In the genomic region with DNA sequence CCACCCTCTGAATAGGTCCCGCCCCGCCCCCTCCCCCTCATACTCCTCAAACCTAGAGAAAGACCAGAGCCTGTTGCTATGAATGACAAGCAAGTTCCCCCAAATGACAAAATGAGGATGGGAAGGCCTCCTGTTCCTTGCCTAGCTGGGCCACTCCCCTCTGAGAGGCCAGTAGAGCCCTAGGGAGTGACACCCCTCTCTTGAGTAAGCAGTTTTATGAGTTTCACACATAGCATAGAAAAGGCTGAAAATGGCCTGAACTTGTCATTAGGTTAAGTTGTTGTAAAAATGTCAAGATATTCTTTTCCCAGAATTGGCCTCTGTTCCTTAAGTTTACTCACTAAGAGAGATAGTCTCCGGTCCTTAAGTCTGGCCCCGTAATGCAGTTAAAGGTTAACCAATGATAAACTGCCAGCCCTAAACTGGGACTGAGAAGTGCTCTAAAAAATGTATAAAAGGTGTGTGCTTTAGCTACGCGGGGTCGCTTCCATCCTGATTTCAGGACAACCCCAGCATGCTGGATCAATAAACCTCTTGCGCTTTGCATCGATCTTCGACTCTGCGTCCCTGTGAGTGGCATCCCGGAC, we compare ENCODE assay signal across 13 mouse cellular contexts. TPM values are rescaled to one million over a fixed set of nuclear protein-coding genes. Genes with fewer than 3 reads are reported as not detected.
"Had no signal": no experiment of that assay in that cellular context is flagged by ENCODE, and none has a peak within 500 bp of the region (broad histone marks: within the 10 kb centered on the region; RNA-seq: fewer than 3 reads in every experiment).

No protein-coding gene starts in this region.

- H3K27me3 ChIP-seq: limb, embryonic 15.5 days; midbrain, embryonic 12.5 days; neural tube, embryonic 13.5 days had no signal

- H3K9ac ChIP-seq: hindbrain, embryonic 14.5 days; limb, embryonic 15.5 days; lung, embryonic 14.5 days; midbrain, embryonic 12.5 days; neural tube, embryonic 13.5 days had no signal

- H3K27ac ChIP-seq: hindbrain, embryonic 14.5 days; limb, embryonic 15.5 days; midbrain, embryonic 12.5 days had no signal

- H3K4me3 ChIP-seq: limb, embryonic 15.5 days; midbrain, embryonic 12.5 days; neural tube, embryonic 13.5 days had no signal

- H3K4me2 ChIP-seq: hindbrain, embryonic 14.5 days; limb, embryonic 15.5 days; lung, embryonic 14.5 days; midbrain, embryonic 12.5 days; neural tube, embryonic 13.5 days had no signal

- H3K9me3 ChIP-seq: limb, embryonic 15.5 days; midbrain, embryonic 12.5 days; neural tube, embryonic 13.5 days had no signal

RNA-seq across cellular contexts. Expression of a gene that starts 30.3 kb away (rescaled TPM):
- total RNA-seq: layer of hippocampus, postnatal 36 days; left cerebral cortex, adult 8-10 months; left cerebral cortex, postnatal 25 days; megakaryocyte, adult 5-6 weeks had no signal
- polyA plus RNA-seq: hindbrain, embryonic 14.5 days; kidney, embryonic 16.5 days; limb, embryonic 11.5 days; limb, embryonic 15.5 days; lung, embryonic 14.5 days; midbrain, embryonic 12.5 days; midbrain, embryonic 16.5 days; neural tube, embryonic 13.5 days; stomach, embryonic 14.5 days had no signal

RNA-seq across cellular contexts. Expression of a gene that starts 54.2 kb away (rescaled TPM):
- total RNA-seq: megakaryocyte, adult 5-6 weeks had no signal
